Mouse (Mus musculus): Measurements from ENCODE around the gene Trpm7. TPM values are rescaled to one million over a fixed set of nuclear protein-coding genes. Genes with fewer than 3 reads are reported as not detected.
A peak's percentile ranks its signal among the peaks of the same experiment; 100 is the strongest.

The Trpm7 gene
- total RNA-seq, 2 experiments from 2014 or later: 32.7 to 33.4 TPM

DNA sequence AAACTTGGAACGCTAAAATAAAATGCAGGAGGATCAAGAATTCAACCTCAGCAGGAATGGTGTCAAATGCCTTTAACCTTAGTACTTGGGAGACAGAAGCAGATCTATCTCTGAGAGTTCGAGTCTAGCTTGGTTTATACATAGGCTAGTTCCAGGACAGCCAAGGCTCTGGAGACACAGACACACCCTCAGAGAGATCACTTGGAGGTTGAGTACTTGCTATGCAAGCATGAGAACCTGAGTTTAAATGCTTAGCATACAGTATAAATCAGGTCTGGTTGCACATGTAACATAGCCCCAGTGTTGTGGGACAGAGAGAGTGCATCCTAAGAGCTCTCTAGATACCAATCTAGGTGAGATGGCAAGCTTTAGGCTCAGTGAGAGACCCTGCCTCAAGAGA, 58.6 kb downstream of the Trpm7 start:
- DNase-seq (ENCODE audit: low spot score in 2 of 2): no peak

GRCm38 (mm10) chr2:126816644-126817347, 59.2 kb downstream of the Trpm7 start:
- DNase-seq (ENCODE audit: low spot score in 2 of 2): no peak

DNA sequence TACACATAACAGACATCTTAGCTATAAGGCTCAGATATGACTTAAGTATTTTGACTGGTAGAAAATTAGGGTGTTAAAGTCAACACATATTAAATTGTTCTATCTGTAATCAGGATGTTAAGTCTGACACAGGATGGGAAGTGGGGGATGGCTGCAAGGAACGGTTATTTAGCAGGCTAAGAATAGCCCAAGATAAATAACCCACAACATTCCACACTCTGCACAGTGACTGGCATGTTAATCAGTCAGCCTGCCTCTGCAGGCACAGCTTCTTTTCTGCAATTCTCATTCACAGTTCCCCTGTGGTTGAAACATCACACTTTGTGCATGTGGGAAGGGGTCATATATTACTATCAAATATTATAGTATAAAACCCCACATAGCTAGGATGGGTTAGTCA, 60.2 kb downstream of the Trpm7 start:
- DNase-seq (ENCODE audit: low spot score in 2 of 2): no peak

DNA sequence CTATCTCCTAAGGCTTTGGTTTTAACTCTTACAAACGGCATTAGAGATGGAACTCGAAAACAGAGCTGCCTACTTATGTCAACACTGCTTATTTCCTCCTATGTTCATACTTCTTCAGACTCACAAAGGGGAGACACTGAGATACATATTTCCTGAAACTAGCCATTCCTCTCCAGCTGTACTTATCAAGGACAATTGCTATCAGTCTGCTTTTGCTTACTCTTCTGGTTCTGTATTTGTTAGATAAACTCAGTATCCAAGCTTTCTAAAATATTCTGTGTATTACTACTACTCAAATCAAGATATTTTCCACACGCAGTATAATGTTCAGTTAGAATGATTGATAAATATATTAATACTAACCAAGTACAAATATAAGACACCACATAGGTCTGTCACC, 74.0 kb downstream of the Trpm7 start:
- DNase-seq (ENCODE audit: low spot score in 2 of 2): no peak

- no peak for DNase-seq (ENCODE audit: low spot score in 2 of 2)
Observed at GRCm38 (mm10) chr2:126798455-126798854, 77.6 kb downstream of the Trpm7 start.

- DNase-seq (ENCODE audit: low spot score in 2 of 2): no peak
Observed at GRCm38 (mm10) chr2:126795708-126796107, 80.3 kb downstream of the Trpm7 start.

- no peak for DNase-seq (ENCODE audit: low spot score in 2 of 2)
Observed at GRCm38 (mm10) chr2:126792611-126793010, 83.4 kb downstream of the Trpm7 start.

GRCm38 (mm10) chr2:126787721-126788342, 88.2 kb downstream of the Trpm7 start:
- peak; percentile 85 to 93 for DNase-seq (ENCODE audit: low spot score in 2 of 2)

GRCm38 (mm10) chr2:126783370-126783769, 92.7 kb downstream of the Trpm7 start, which contains the start of gene Usp50:
Usp50 (minus strand) TSS chr2:126783470.
- no peak for DNase-seq (ENCODE audit: low spot score in 2 of 2)

DNA sequence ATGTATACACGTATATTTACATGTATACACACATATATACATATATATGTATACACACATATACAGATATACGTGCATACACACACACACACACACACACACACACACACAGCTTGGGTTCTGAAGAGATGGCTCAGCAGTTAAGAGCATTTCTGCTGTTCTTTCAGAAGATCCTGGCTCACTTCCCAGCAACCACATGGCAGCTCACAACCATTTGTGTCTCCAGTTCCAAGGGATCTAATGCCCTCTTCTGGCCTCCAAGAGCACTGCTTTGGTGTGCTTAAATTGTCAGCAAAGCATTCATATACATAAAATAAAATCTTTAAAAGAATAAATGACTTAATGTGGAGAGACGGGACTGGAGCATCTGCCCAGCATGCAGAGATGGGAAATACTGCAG, 93.6 kb downstream of the Trpm7 start:
- peak; percentile 54 to 90 for DNase-seq (ENCODE audit: low spot score in 2 of 2)

DNA sequence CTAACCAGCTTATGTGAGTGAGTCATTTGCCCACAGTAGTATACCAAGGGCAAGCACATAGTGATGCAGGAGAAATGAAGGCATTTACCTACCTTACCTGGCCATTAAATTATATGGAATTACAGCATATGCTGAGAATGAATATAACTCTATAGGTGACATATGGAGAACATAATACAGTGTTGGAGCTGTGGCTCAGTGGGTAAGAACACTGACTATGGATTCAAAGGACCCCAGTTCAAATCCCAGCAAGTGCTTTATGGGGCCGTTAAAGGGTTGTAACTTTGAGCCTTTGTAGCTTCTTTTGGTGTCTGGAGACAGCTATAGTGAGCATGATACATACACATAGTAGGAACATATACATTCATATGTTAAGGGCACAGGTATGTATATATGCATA, 94.6 kb downstream of the Trpm7 start:
- DNase-seq (ENCODE audit: low spot score in 2 of 2): no peak

DNA sequence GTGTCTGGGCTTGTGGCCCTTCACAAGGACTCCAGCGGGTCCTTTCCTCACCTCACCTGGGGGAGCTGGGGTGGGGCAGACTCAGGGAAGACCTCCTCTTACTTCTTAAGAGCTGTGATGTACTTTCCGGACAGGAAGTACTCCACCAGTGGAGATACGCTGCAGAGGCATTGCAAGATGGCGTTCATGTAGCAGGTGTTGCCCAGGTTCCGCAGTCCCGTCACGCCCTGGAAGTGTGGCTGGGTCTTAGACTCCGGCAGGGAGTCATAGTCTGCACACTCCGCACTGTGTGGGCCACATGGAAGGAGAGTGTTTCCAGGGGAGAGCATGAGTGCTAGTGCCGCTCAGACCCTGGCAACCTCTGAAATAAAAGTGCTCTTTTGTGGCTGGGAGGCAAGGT, 95.7 kb downstream of the Trpm7 start:
- DNase-seq (ENCODE audit: low spot score in 2 of 2): no peak

DNA sequence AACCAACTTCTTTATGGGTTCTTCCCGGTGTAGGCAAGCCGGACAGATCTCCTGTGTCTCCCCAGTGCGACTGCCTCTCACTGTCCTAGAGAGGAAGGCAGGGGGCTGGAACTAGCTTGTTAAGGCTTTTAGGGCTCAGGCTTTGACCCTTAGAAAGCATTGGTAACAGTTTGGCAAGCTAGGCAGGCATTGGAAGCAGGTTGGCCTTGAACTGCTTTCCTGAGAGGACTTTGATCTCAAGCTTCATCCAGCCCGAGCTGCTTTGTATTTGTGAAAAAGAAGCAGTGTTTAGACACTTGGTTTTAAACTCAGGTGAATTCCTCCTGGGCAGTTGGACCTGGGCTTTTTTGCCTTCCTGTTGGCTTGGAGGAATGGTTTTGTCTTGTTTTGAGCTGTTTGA, 97.2 kb downstream of the Trpm7 start:
- no peak for DNase-seq (ENCODE audit: low spot score in 2 of 2)

DNA sequence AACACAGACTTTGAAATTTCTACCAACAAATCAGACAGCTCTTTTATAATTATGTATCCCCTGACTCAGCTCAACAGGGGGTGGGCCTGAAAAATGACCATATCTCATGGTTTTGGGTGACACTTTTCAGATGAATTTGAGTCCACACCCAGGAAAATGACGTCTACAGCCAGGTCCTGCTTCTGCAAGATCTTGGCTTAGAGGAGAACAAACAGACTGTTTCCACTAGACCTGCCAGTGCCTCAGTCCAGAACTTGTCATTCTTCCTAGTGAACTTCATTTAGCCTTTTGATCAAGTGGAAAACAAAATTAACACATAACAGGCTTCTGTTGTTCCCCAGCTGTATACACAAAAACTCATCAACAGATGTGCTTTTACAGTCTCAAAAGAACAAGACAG, 99.6 kb downstream of the Trpm7 start:
- DNase-seq (ENCODE audit: low spot score in 2 of 2): no peak

DNA sequence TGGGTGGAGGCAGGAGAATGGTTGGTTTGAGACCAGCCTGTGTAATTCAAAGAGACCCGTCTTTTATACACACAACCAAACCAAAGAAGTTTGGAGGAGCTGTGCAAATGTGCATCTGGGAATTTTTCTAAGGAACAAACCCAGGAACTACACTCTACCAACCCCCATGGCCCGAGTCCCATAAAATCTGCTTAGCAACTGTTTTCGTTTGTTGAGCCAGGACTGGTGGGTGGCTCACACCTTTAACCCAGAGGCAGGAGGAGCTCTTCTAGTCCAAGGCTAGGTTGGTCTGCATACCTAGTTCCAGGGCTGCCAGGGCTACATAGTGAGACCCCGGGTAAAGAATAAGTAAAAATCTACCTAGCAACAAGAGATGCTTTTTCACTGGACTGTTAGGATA, 100.1 kb downstream of the Trpm7 start:
- peak in 1 of 2 experiments; percentile 50 for DNase-seq (ENCODE audit: low spot score in 2 of 2)

- no peak for DNase-seq (ENCODE audit: low spot score in 2 of 2)
Observed at GRCm38 (mm10) chr2:126772217-126772616, 103.8 kb downstream of the Trpm7 start.

DNA sequence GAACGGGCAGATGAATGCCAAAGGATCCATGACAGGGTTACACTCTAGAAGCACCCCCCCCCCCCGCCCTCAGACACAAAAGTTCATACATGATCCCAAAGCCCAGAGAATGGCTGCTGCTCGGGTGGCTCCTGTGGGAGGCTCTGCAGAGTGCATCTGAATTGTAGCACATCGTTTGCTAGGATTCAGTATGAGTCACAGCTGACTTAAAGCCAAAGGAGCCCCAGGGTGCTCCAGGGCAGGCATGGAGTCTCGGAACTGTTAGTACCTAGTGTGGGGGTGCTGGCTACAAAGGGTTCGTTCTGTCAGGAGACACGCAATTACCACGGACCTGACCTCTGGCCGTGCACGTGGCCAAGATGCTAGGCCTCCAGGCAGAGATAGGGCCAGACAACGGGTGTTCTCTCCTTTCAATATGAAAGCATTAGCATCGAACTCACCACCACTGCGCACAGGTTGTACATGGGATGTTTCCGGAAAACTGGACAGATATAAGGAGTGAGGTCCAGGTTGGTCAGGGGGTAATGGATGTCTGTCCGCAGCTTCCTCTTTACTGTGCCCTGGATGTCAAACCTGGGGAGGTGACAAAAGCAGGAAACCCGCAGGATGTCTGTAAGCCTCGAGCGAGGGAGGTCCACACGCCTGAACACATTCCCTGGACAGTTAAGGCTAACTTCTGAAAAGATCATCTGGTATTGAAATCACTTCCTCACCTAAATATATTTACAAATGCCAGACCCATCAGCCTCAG, 106.4 kb downstream of the Trpm7 start:
- peak in 1 of 2 experiments; percentile 54 for DNase-seq (ENCODE audit: low spot score in 2 of 2)

- DNase-seq (ENCODE audit: low spot score in 2 of 2): no peak
Observed at GRCm38 (mm10) chr2:126768194-126768593, 107.8 kb downstream of the Trpm7 start.

- DNase-seq (ENCODE audit: low spot score in 2 of 2): no peak
Observed at GRCm38 (mm10) chr2:126767599-126767998, 108.4 kb downstream of the Trpm7 start.

- peak; percentile 45 to 63 for DNase-seq (ENCODE audit: low spot score in 2 of 2)
Observed at GRCm38 (mm10) chr2:126765867-126766582, 110.0 kb downstream of the Trpm7 start.

DNA sequence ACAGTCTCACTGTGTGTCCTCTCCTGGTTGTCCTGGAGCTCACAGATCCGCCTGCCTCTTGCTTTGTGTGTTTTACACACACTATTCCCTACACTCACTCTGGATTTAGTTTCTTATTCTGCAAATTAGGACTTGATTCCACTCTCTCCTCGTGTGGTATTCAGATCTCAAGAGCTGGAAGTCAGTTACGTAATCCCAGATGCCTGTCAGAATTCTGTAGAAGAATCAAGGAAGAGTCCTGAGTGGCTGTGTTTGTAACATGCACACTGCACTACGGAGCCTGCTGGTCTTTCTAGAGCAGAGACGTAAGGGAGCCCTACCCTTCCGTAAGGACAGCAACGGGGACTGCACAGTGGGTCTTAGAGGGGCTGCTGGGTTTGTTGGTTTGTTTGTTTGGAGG, 116.7 kb downstream of the Trpm7 start:
- no peak for DNase-seq (ENCODE audit: low spot score in 2 of 2)

DNA sequence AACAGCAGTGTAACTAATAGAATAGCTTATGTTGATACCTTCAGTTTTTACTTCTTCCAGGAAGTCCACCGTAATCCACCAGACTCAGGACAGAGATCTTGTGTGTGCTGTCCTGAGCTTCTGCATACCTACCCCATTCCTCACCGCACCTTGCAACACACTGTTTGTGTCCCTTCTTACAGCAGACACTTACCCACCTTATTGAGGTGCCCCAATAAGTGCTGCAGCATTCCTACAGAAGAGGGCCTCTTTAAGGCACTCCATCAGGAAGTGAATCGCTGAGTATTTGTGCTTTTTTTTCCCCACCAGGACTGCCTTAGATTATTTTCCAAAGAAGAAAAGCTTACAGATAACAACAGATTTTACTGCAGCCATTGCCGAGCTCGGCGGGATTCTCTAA, 120.4 kb downstream of the Trpm7 start:
- DNase-seq (ENCODE audit: low spot score in 2 of 2): no peak
